Mouse (Mus musculus): ENCODE measurements around the gene Lactb. TPM values are rescaled to one million over a fixed set of nuclear protein-coding genes. Genes with fewer than 3 reads are reported as not detected.
A peak's percentile ranks its signal among the peaks of the same experiment; 100 is the strongest.
"Not testable (repeated sequence)": the region's sequence is repeated elsewhere in the genome, so short reads cannot be mapped to it uniquely, and the experiment has no call there.

Lactb gene
- polyA plus RNA-seq, 1 experiment = 7.4 TPM

DNA sequence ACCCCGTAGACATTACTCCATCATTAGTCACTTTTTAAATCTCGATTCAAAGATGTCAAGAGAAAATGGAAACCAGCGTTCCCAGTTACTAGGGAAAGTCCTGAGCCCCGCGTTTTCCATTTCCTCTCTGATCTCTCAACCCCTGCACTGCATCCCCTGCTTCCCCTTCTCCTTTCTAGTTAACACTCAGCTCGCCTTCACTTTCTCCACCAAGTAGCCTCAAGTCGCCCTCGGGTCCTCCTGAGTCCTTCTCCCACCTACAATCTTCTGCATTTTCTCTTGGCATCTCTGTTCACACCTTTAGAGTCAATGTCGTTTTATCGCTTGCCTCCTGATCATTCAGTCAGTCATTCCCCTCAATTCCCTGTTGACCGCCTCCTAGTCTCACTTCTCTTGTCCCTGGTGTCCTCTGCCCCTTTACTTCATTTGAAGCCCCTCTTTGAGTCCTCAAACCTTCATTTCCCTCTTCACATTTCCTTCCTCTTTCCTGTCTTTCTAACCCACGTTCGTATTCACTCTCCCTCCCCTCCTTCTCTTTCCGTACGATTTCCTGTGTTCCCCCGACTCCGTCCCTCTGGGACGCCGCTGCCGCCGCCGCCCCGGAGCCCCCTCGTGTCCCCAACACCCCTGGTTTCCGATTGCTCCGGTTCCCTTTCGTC lies 56.5 kb downstream of the Lactb start:
- WGBS = 2% methylated on average over 27 of the region's 27 CpGs
- TF ChIP-seq CTCF (IDR thresholded peaks at IDR 0.05; ENCODE audit: insufficient read depth, low read length) (no peak), POLR2A (IDR thresholded peaks at IDR 0.05; ENCODE audit: borderline replicate concordance, extremely low read depth, low read depth, low read length) (no peak)
- H3K4me3 ChIP-seq (replicated peaks; ENCODE audit: extremely low read depth, low read depth, low read length) = peak overlapping the region; percentile 84
- peaks cover 19% of the 10 kb centered on the region for H3K4me1 ChIP-seq (ENCODE audit: control insufficient read depth, insufficient read depth, low read length)
- DNase-seq = peak; percentile 29

DNA sequence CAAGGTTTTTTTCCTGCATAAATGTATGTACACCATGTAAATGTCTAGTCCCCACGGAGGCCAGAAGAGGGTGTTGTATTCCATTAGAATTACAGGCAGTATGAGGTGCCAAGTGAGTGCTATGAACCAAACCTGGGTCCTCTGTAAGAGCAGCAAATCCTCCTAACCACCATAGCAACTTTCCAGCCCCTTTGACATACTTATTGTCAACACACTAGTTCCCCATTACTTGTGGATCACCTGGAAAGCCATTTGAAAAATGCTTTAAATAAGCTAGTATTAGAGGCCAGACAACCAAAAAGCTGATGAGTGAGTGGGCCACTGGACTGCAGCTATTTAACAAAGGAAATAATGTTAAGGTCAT lies 57.4 kb downstream of the Lactb start:
- 61% methylated on average over 1 of the region's 1 CpGs for WGBS
- H3K4me3 ChIP-seq (replicated peaks; ENCODE audit: extremely low read depth, low read depth, low read length) = no peak overlapping the region
- no peak for DNase-seq
- TF ChIP-seq CTCF (IDR thresholded peaks at IDR 0.05; ENCODE audit: insufficient read depth, low read length) (no peak), POLR2A (IDR thresholded peaks at IDR 0.05; ENCODE audit: borderline replicate concordance, extremely low read depth, low read depth, low read length) (no peak)
- H3K4me1 ChIP-seq (ENCODE audit: control insufficient read depth, insufficient read depth, low read length) = peaks cover 21% of the 10 kb centered on the region

DNA sequence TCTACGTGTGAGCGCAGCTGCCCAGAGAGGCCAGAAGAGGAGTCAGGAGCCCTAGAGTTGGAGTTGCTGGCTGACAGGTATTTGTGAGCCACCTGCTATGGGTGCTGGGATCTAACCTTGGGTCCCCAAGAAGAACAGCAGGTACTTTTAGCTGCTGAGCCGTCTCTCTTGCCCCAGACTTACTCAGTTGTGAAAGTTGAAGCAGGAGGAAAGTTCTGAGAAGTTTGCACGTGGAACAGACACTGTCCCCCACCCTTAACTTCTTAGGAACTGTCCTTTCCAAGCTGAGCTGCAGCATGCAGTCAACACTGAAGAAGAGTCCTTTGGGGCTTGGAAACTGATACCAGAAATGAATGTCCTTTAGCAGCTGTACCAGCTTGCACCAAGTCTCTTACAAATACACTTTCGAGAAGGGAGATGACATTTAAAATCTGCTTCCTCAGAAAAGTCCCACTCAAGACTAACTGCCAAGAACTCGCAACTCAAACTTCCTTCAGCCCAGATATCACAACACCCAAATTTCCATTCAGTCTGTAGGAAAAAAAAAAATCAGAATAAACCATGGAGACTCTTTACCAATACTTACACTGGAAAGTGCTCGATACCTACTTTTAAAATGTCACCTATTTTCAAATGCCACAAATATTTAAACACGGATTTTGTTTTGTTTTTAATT lies 57.9 kb downstream of the Lactb start:
- WGBS = 60% methylated on average over 8 of the region's 8 CpGs
- TF ChIP-seq CTCF (IDR thresholded peaks at IDR 0.05; ENCODE audit: insufficient read depth, low read length) (no peak), POLR2A (IDR thresholded peaks at IDR 0.05; ENCODE audit: borderline replicate concordance, extremely low read depth, low read depth, low read length) (no peak)
- peaks cover 21% of the 10 kb centered on the region for H3K4me1 ChIP-seq (ENCODE audit: control insufficient read depth, insufficient read depth, low read length)
- H3K4me3 ChIP-seq (replicated peaks; ENCODE audit: extremely low read depth, low read depth, low read length) = no peak overlapping the region
- DNase-seq = no peak

DNA sequence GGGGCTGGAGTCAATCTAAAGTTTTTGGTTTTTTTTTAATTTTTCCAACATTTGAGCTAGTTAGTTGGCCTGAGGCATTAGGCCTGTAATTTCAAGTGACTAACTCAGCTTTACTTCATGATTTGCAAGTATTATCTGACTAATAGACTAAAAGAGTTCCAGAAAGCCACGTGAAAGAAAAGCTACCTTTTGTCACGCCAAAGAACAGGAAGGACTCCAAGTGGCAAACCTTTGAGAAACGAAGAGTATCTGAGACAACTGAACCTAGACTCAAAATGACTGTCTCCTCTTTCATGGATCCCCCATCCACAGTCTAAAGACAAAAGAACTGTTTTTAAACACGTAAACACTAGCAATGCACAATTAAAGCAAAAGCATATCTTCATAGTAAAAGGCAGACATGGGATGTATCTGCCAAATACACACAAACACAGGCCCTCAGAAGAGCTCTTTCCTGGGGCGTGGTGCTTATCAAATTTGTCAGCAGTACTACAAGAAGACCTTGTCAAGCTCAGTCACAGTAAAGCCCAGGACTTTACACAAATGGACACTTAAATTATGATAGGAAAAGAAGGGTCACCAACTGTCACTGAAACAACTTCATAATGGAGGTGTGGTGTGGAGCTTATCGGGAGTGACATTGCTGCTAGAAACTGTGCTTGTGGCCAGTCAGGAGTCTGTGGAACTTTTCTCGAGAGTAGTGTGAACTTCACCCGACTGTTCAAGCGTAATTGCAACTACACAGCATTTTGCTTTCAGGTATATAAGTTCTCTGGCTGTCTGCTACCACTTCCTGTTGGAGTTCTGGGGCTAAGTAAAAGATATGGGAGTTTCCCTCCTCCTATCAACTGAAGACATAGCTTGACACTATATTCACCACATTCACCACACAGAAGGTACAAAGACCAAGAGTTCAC lies 59.2 kb downstream of the Lactb start:
- peaks cover 21% of the 10 kb centered on the region for H3K4me1 ChIP-seq (ENCODE audit: control insufficient read depth, insufficient read depth, low read length)
- TF ChIP-seq CTCF (IDR thresholded peaks at IDR 0.05; ENCODE audit: insufficient read depth, low read length) = no peak
- TF ChIP-seq POLR2A (IDR thresholded peaks at IDR 0.05; ENCODE audit: borderline replicate concordance, extremely low read depth, low read depth, low read length) = no peak
- H3K4me3 ChIP-seq (replicated peaks; ENCODE audit: extremely low read depth, low read depth, low read length) = no peak overlapping the region
- no peak for DNase-seq
- 53% methylated on average over 9 of the region's 9 CpGs for WGBS

DNA sequence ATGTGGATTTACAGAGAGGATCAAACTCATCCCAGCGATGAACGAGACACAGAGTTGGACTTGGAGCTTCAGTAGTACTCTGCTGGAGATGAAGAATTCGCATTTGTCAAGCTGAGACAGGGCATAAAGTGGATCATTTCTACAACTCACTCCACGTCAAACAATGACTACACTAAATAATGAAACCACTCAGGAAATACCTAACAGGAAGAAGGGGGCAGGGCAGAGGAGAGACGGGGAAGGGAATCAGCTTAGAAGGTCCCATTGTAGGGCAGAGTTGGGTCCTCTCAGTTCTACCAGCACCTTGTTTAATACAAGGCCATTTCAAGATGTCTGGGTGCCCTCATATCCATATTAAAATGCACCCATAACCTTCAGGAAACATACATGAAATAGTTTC lies 59.9 kb downstream of the Lactb start:
- no peak for DNase-seq
- 31% methylated on average over 5 of the region's 5 CpGs for WGBS

DNA sequence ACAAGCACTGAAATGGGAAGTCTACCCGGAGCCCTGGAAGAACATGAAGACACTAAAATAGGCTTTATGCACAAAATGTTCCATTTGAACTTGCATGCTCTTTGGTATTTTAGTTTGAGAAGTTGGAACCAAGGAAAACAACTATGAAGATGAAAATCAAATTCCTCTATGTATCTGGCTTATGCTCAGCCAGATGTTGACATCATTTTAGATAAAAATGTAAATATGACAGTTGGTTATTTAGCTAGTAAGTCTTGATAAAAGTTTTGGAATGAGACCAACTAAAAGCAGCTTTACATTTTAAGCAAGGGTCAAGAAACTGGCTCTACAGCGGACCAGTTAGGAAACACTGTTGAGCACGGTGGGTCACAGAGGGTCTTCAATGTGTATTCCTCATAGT lies 60.7 kb downstream of the Lactb start:
- TF ChIP-seq POLR2A (IDR thresholded peaks at IDR 0.05; ENCODE audit: borderline replicate concordance, extremely low read depth, low read depth, low read length) (no peak), CTCF (IDR thresholded peaks at IDR 0.05; ENCODE audit: insufficient read depth, low read length) (no peak)
- DNase-seq = no peak
- WGBS = 80% methylated on average over 3 of the region's 3 CpGs
- H3K4me1 ChIP-seq (ENCODE audit: control insufficient read depth, insufficient read depth, low read length) = peaks cover 21% of the 10 kb centered on the region
- H3K4me3 ChIP-seq (replicated peaks; ENCODE audit: extremely low read depth, low read depth, low read length) = no peak overlapping the region

More for the DNA sequence above, 59.9 kb downstream of the Lactb start:
- Histone ChIP-seq H3K4me3 (replicated peaks; ENCODE audit: extremely low read depth, low read depth, low read length) (no peak overlapping the region), H3K4me1 (ENCODE audit: control insufficient read depth, insufficient read depth, low read length) (peaks cover 21% of the 10 kb centered on the region)
- TF ChIP-seq POLR2A (IDR thresholded peaks at IDR 0.05; ENCODE audit: borderline replicate concordance, extremely low read depth, low read depth, low read length) = no peak
- TF ChIP-seq CTCF (IDR thresholded peaks at IDR 0.05; ENCODE audit: insufficient read depth, low read length) = no peak

DNA sequence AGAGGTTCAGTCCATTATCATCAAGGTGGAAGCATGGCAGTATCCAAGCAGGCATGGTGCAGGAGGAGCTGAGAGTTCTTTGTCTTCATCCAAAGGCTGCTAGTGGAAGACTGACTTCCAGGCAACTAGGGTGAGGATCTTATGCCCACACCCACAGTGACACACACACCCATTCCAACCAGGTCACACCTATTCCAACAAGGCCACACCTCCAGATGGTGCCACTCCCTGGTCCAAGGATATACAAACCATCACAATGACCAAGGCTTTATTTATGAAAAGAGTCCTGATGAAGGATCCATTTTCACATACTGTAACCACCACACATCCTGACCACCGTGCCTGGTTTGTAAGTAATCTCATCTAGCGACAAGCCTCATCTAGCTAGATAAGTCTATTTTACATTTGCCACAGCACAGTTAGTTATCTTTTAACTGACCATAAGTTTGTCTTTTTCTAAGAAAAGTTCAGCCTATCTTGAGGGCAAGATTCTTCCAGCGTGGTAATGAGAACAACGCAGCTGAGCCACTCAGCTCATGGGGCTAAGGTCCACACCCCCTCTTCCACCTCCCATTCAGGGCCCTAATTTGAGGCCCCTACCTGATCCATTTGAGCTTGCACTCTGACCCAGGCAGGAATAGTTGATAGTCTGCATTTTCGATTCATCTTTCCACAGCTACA lies 61.9 kb downstream of the Lactb start:
- not testable (repeated sequence) for DNase-seq; H3K4me3 ChIP-seq (replicated peaks; ENCODE audit: extremely low read depth, low read depth, low read length)
- H3K4me1 ChIP-seq (ENCODE audit: control insufficient read depth, insufficient read depth, low read length) = peaks cover 21% of the 10 kb centered on the region
- 81% methylated on average over 5 of the region's 5 CpGs for WGBS

DNA sequence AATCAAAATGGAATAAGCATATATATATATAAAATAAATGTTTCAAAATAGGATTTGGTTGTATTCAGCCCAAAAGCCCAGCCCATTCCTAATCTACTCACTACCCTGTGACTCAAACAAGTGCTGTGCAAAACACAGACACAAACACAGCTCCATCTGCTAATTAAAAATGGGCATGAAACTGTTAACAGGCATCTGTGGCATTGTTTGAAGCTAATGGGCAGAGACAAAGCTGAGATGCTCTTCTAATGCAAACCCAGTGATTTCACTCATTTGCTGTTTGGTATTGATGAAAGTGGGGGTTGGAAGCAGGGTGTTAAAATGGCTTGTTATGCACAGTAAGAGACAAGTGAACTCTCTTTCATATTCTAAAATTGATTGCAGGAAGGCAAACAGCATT lies 63.0 kb downstream of the Lactb start:
- TF ChIP-seq POLR2A (IDR thresholded peaks at IDR 0.05; ENCODE audit: borderline replicate concordance, extremely low read depth, low read depth, low read length) = no peak
- TF ChIP-seq CTCF (IDR thresholded peaks at IDR 0.05; ENCODE audit: insufficient read depth, low read length) = no peak
- no peak for DNase-seq
- H3K4me3 ChIP-seq (replicated peaks; ENCODE audit: extremely low read depth, low read depth, low read length) = no peak overlapping the region
- H3K4me1 ChIP-seq (ENCODE audit: control insufficient read depth, insufficient read depth, low read length) = peaks cover 20% of the 10 kb centered on the region

DNA sequence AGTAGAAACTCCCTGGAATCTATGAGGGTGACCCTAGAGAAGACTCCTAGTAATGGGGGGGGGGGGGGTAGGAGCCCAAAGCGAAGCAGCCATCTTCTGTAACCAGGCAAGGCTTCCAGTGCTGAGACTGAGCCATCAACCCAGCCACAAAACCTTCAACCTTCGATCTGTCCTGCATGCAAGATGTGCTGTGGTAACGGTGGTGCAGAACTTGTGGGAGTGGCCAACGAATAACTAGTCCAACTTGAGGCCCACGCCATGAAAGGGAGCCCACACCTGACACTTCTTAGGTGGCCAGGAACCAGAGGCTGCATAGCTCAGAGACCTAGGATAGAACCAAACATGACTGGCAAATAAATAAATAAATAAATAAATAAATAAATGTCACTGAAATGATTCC lies 64.6 kb downstream of the Lactb start:
- Histone ChIP-seq H3K4me3 (replicated peaks; ENCODE audit: extremely low read depth, low read depth, low read length) (no peak overlapping the region), H3K4me1 (ENCODE audit: control insufficient read depth, insufficient read depth, low read length) (peaks cover 24% of the 10 kb centered on the region)
- WGBS = 86% methylated on average over 5 of the region's 5 CpGs
- TF ChIP-seq CTCF (IDR thresholded peaks at IDR 0.05; ENCODE audit: insufficient read depth, low read length) = no peak
- TF ChIP-seq POLR2A (IDR thresholded peaks at IDR 0.05; ENCODE audit: borderline replicate concordance, extremely low read depth, low read depth, low read length) = no peak
- no peak for DNase-seq

Data from lung, adult 2 months (tissue).